Mouse (Mus musculus): ENCODE results near the gene Trappc3l. TPM values are rescaled to one million over a fixed set of nuclear protein-coding genes. Genes with fewer than 3 reads are reported as not detected.

The Trappc3l gene
- polyA plus RNA-seq, 1 experiment from 2014 or later, result not detected

- Histone ChIP-seq H3K4me3 (ENCODE audit: low read length) (no peak overlapping the region), H3K4me1 (ENCODE audit: control insufficient read depth, insufficient read depth, low read length) (peaks cover 9% of the 10 kb centered on the region; the same call in 1 of the 2 replicates), H3K4me2 (ENCODE audit: low read depth, low read length) (no peak overlapping the region), H3K9me3 (replicated peaks; ENCODE audit: control insufficient read depth, low read length) (peaks cover 3% of the 10 kb centered on the region; the same call in 1 of the 2 replicates), H3K36me3 (ENCODE audit: control insufficient read depth, insufficient read depth) (no peaks in the 10 kb centered on the region), H3K27me3 (ENCODE audit: control insufficient read depth, insufficient read depth, low read length) (no peaks in the 10 kb centered on the region), H3K9ac (ENCODE audit: low read length) (no peak overlapping the region), H3K27ac (ENCODE audit: low read length) (no peak overlapping the region)
- 56% methylated on average over 4 of the region's 4 CpGs for WGBS
- ATAC-seq (replicated peaks; ENCODE audit: extremely low read depth, insufficient read depth, low FRiP score), result no peak
Observed at GRCm38 (mm10) chr10:34139768-34140167, 102.4 kb downstream of the Trappc3l start.

- WGBS, result 69% methylated on average over 2 of the region's 2 CpGs
- Histone ChIP-seq H3K4me2 (ENCODE audit: low read depth, low read length) (no peak overlapping the region), H3K9me3 (replicated peaks; ENCODE audit: control insufficient read depth, low read length) (peaks cover 3% of the 10 kb centered on the region; the same call in 1 of the 2 replicates), H3K4me1 (ENCODE audit: control insufficient read depth, insufficient read depth, low read length) (peaks cover 7% of the 10 kb centered on the region; the same call in 1 of the 2 replicates), H3K4me3 (ENCODE audit: low read length) (no peak overlapping the region), H3K27ac (ENCODE audit: low read length) (no peak overlapping the region), H3K9ac (ENCODE audit: low read length) (no peak overlapping the region), H3K27me3 (ENCODE audit: control insufficient read depth, insufficient read depth, low read length) (no peaks in the 10 kb centered on the region), H3K36me3 (ENCODE audit: control insufficient read depth, insufficient read depth) (no peaks in the 10 kb centered on the region)
- ATAC-seq (replicated peaks; ENCODE audit: extremely low read depth, insufficient read depth, low FRiP score), result no peak
Observed at GRCm38 (mm10) chr10:34141693-34142092, 104.3 kb downstream of the Trappc3l start.

GRCm38 (mm10) chr10:34149772-34150171 lies 112.4 kb downstream of the Trappc3l start:
- H3K4me1 ChIP-seq (ENCODE audit: control insufficient read depth, insufficient read depth, low read length), result no peaks in the 10 kb centered on the region
- no peak overlapping the region for H3K4me2 ChIP-seq (ENCODE audit: low read depth, low read length)
- WGBS, result 60% methylated on average over 3 of the region's 3 CpGs
- no peak overlapping the region for H3K9ac ChIP-seq (ENCODE audit: low read length)
- no peaks in the 10 kb centered on the region for H3K27me3 ChIP-seq (ENCODE audit: control insufficient read depth, insufficient read depth, low read length)
- no peaks in the 10 kb centered on the region for H3K9me3 ChIP-seq (replicated peaks; ENCODE audit: control insufficient read depth, low read length)
- no peak overlapping the region for H3K27ac ChIP-seq (ENCODE audit: low read length)
- H3K4me3 ChIP-seq (ENCODE audit: low read length), result no peak overlapping the region
- no peaks in the 10 kb centered on the region for H3K36me3 ChIP-seq (ENCODE audit: control insufficient read depth, insufficient read depth)
- no peak for ATAC-seq (replicated peaks; ENCODE audit: extremely low read depth, insufficient read depth, low FRiP score)

GRCm38 (mm10) chr10:34150454-34150853 lies 113.1 kb downstream of the Trappc3l start:
- H3K9me3 ChIP-seq (replicated peaks; ENCODE audit: control insufficient read depth, low read length), result no peaks in the 10 kb centered on the region
- H3K4me1 ChIP-seq (ENCODE audit: control insufficient read depth, insufficient read depth, low read length), result no peaks in the 10 kb centered on the region
- no peak overlapping the region for H3K9ac ChIP-seq (ENCODE audit: low read length)
- H3K36me3 ChIP-seq (ENCODE audit: control insufficient read depth, insufficient read depth), result no peaks in the 10 kb centered on the region
- no peak overlapping the region for H3K4me3 ChIP-seq (ENCODE audit: low read length)
- no peaks in the 10 kb centered on the region for H3K27me3 ChIP-seq (ENCODE audit: control insufficient read depth, insufficient read depth, low read length)
- no peak overlapping the region for H3K27ac ChIP-seq (ENCODE audit: low read length)
- 68% methylated on average over 6 of the region's 6 CpGs for WGBS
- no peak overlapping the region for H3K4me2 ChIP-seq (ENCODE audit: low read depth, low read length)
- ATAC-seq (replicated peaks; ENCODE audit: extremely low read depth, insufficient read depth, low FRiP score), result no peak

GRCm38 (mm10) chr10:34151827-34152226 lies 114.4 kb downstream of the Trappc3l start:
- no peak overlapping the region for H3K4me3 ChIP-seq (ENCODE audit: low read length)
- no peaks in the 10 kb centered on the region for H3K27me3 ChIP-seq (ENCODE audit: control insufficient read depth, insufficient read depth, low read length)
- no peaks in the 10 kb centered on the region for H3K9me3 ChIP-seq (replicated peaks; ENCODE audit: control insufficient read depth, low read length)
- no peak overlapping the region for H3K9ac ChIP-seq (ENCODE audit: low read length)
- ATAC-seq (replicated peaks; ENCODE audit: extremely low read depth, insufficient read depth, low FRiP score), result no peak
- no peaks in the 10 kb centered on the region for H3K36me3 ChIP-seq (ENCODE audit: control insufficient read depth, insufficient read depth)
- WGBS, result 76% methylated on average over 3 of the region's 3 CpGs
- no peak overlapping the region for H3K4me2 ChIP-seq (ENCODE audit: low read depth, low read length)
- no peak overlapping the region for H3K27ac ChIP-seq (ENCODE audit: low read length)
- H3K4me1 ChIP-seq (ENCODE audit: control insufficient read depth, insufficient read depth, low read length), result no peaks in the 10 kb centered on the region

- peaks cover 5% of the 10 kb centered on the region for H3K36me3 ChIP-seq (ENCODE audit: control insufficient read depth, insufficient read depth)
- no peaks in the 10 kb centered on the region for H3K27me3 ChIP-seq (ENCODE audit: control insufficient read depth, insufficient read depth, low read length)
Observed at GRCm38 (mm10) chr10:34155796-34156554, 118.6 kb downstream of the Trappc3l start.

More at GRCm38 (mm10) chr10:34155796-34156554, 118.6 kb downstream of the Trappc3l start:
- no peak overlapping the region for H3K27ac ChIP-seq (ENCODE audit: low read length)
- WGBS, result 89% methylated on average over 12 of the region's 12 CpGs
- no peak overlapping the region for H3K4me3 ChIP-seq (ENCODE audit: low read length)
- no peaks in the 10 kb centered on the region for H3K4me1 ChIP-seq (ENCODE audit: control insufficient read depth, insufficient read depth, low read length)
- no peaks in the 10 kb centered on the region for H3K9me3 ChIP-seq (replicated peaks; ENCODE audit: control insufficient read depth, low read length)
- no peak for ATAC-seq (replicated peaks; ENCODE audit: extremely low read depth, insufficient read depth, low FRiP score)
- H3K9ac ChIP-seq (ENCODE audit: low read length), result no peak overlapping the region
- no peak overlapping the region for H3K4me2 ChIP-seq (ENCODE audit: low read depth, low read length)

Other genes with a start within 250 kb of the Trappc3l start
- gene Sult3a1, start 179.9 kb upstream of the Trappc3l start, polyA plus RNA-seq (2015; fragmentation: Nextera tagmentation; extraction: Ambion mirVana), result not detected in 2 replicates
- 0.20 and 0.25 TPM in 2 replicates for gene Rsph4a, start 132.5 kb upstream of the Trappc3l start, polyA plus RNA-seq (2015; fragmentation: Nextera tagmentation; extraction: Ambion mirVana)
- gene Zup1, start 86.3 kb upstream of the Trappc3l start, polyA plus RNA-seq (2015; fragmentation: Nextera tagmentation; extraction: Ambion mirVana), result 13.1 and 14.1 TPM in 2 replicates
- 89.5 and 94.5 TPM in 2 replicates for gene Rwdd1, start 18.0 kb upstream of the Trappc3l start, polyA plus RNA-seq (2015; fragmentation: Nextera tagmentation; extraction: Ambion mirVana)
- gene Calhm4, start 6.7 kb downstream of the Trappc3l start, polyA plus RNA-seq (2015; fragmentation: Nextera tagmentation; extraction: Ambion mirVana), result not detected in 2 replicates
- gene Calhm5, start 58.9 kb downstream of the Trappc3l start, polyA plus RNA-seq (2015; fragmentation: Nextera tagmentation; extraction: Ambion mirVana), result 1.8 TPM in 2 replicates
- gene Calhm6, start 90.4 kb downstream of the Trappc3l start, polyA plus RNA-seq (2015; fragmentation: Nextera tagmentation; extraction: Ambion mirVana), result 0.59 and 1.8 TPM in 2 replicates
- 12.2 and 13.9 TPM in 2 replicates for gene Dse, start 170.1 kb downstream of the Trappc3l start, polyA plus RNA-seq (2015; fragmentation: Nextera tagmentation; extraction: Ambion mirVana)
- gene Tspyl1, start 244.6 kb downstream of the Trappc3l start, polyA plus RNA-seq (2015; fragmentation: Nextera tagmentation; extraction: Ambion mirVana), result 72.4 and 72.9 TPM in 2 replicates

Data from heart, embryonic 16.5 days (tissue).